Mouse (Mus musculus): ENCODE results near the gene Vps8.

DNA sequence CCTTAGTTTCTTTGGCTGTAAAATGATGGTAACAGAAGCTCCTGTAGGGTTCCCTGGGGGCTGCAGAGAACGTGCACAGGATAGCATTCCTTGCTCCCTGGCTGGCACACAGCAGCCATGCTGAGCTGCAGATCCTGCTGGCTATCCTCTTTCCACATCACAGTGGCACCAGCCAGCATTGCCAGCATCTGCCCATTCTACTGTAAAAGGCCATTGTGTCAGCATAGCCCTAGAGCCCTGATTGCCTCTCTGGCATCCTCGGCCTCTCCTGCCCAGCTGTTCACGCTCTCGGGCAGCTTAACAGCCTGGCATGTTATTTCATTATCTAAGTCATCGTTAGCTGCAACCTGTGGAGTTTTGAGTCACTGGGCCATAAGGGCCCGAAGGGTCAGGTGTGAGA, 204.3 kb downstream of the Vps8 start:
- TF ChIP-seq CTCF (IDR thresholded peaks at IDR 0.05; ENCODE audit: low read depth), result no peak
- TF ChIP-seq EP300 (IDR thresholded peaks at IDR 0.05; ENCODE audit: low read depth), result no peak
